Mouse (Mus musculus) ovary, postnatal 36 days (tissue): ENCODE data around the gene Il7r.
"Not testable (repeated sequence)": the region's sequence is repeated elsewhere in the genome, so short reads cannot be mapped to it uniquely, and the experiment has no call there.

Experiments used
- DNase-seq: peaks from one replicate; pipeline ENCODE4 v3.0.0; 2022; ENCODE audit warnings: low spot score, mixed read lengths

The Il7r gene

GRCm38 (mm10) chr15:9530076-9530475 is at the start of gene Il7r:
Il7r (minus strand) TSS chr15:9530176.
- no peak for DNase-seq

- DNase-seq: no peak
These were observed 47.3 kb upstream of the Il7r start for GRCm38 (mm10) chr15:9577303-9577702.

- no peak for DNase-seq
These were observed 44.8 kb upstream of the Il7r start for GRCm38 (mm10) chr15:9574796-9575195.

- peak; percentile 31 for DNase-seq
These were observed 43.4 kb upstream of the Il7r start for GRCm38 (mm10) chr15:9573361-9573760.

GRCm38 (mm10) chr15:9572664-9573063 is 42.7 kb upstream of the Il7r start:
- DNase-seq: no peak

- no peak for DNase-seq
These were observed 41.9 kb upstream of the Il7r start for GRCm38 (mm10) chr15:9571896-9572295.

GRCm38 (mm10) chr15:9567316-9567715 is 37.3 kb upstream of the Il7r start:
- no peak for DNase-seq

GRCm38 (mm10) chr15:9565396-9565795 is 35.4 kb upstream of the Il7r start:
- no peak for DNase-seq

GRCm38 (mm10) chr15:9564156-9564555 is 34.2 kb upstream of the Il7r start:
- no peak for DNase-seq

- DNase-seq: not testable (repeated sequence)
These were observed 27.3 kb upstream of the Il7r start for GRCm38 (mm10) chr15:9557264-9557663.

- DNase-seq: no peak
These were observed 19.0 kb upstream of the Il7r start for GRCm38 (mm10) chr15:9548951-9549350.

GRCm38 (mm10) chr15:9535200-9535599 is 5.2 kb upstream of the Il7r start:
- DNase-seq: no peak

GRCm38 (mm10) chr15:9533356-9533902 is 3.5 kb upstream of the Il7r start:
- DNase-seq: no peak

GRCm38 (mm10) chr15:9529646-9530045 is 330 bp downstream of the Il7r start:
- no peak for DNase-seq

GRCm38 (mm10) chr15:9528186-9528935 is 1.6 kb downstream of the Il7r start:
- DNase-seq: no peak

- DNase-seq: no peak
These were observed 3.6 kb downstream of the Il7r start for GRCm38 (mm10) chr15:9526412-9526811.

GRCm38 (mm10) chr15:9524907-9525306 is 5.1 kb downstream of the Il7r start:
- DNase-seq: no peak

GRCm38 (mm10) chr15:9523956-9524355 is 6.0 kb downstream of the Il7r start:
- DNase-seq: no peak

- DNase-seq: no peak
These were observed 6.9 kb downstream of the Il7r start for GRCm38 (mm10) chr15:9523059-9523458.

- no peak for DNase-seq
These were observed 37.9 kb downstream of the Il7r start for GRCm38 (mm10) chr15:9492077-9492476.

GRCm38 (mm10) chr15:9489417-9490118 is 40.4 kb downstream of the Il7r start:
- no peak for DNase-seq

GRCm38 (mm10) chr15:9473188-9473587 is 56.8 kb downstream of the Il7r start:
- DNase-seq: no peak

- DNase-seq: no peak
These were observed 57.4 kb downstream of the Il7r start for GRCm38 (mm10) chr15:9472618-9473017.
